Mouse (Mus musculus): ENCODE results near the gene Ern2. TPM values are rescaled to one million over a fixed set of nuclear protein-coding genes. Genes with fewer than 3 reads are reported as not detected.
A peak's percentile ranks its signal among the peaks of the same experiment; 100 is the strongest.

Gene Ern2
- 8.5 and 9.4 TPM in 2 replicates for polyA plus RNA-seq (2015; fragmentation: Nextera tagmentation; extraction: Ambion mirVana)

DNA sequence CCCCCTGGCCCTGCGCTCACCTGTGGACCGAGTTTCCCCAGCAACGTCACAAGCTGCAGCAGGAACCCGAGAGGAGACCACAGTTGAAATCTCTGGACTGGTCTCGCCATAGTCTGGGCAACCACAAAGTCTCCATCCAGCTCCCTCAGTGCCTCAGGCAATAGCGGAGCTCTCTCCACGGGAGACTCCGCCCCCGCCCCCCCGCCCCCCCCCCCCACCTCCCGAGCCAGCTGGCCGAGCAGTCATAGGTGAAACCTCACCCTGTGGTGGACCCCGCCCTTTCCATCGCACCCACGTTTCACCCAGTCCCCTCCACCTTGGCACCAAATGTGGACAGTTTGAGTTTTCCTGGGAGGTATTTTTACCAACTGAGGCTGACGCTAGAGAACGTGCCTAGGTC is at the start of gene Ern2:
Ern2 (minus strand) TSS at position 165 of the 400 bp plus-strand sequence.
- H3K4me1 ChIP-seq (ENCODE audit: control insufficient read depth, insufficient read depth, low read length), result no peaks in the 10 kb centered on the region
- ATAC-seq, result peak; percentile 40
- H3K36me3 ChIP-seq (ENCODE audit: control insufficient read depth, insufficient read depth, low read length), result no peaks in the 10 kb centered on the region
- 11% methylated on average over 17 of the region's 17 CpGs for WGBS
- no peak within 1 kb of the TSS for H3K9ac ChIP-seq (ENCODE audit: low read depth, low read length)
- no peak within 1 kb of the TSS for H3K27ac ChIP-seq (ENCODE audit: low read length)
- peak within 1 kb of the TSS; percentile 18 for H3K4me3 ChIP-seq (ENCODE audit: low read length)
- no peaks in the 10 kb centered on the region for H3K27me3 ChIP-seq (replicated peaks; ENCODE audit: control insufficient read depth, insufficient read depth, low read length)
- 0 out of 2 replicates have a peak within 1 kb of the TSS, but pooled peaks have one; percentile 21 for H3K4me2 ChIP-seq (ENCODE audit: low read depth, low read length)
- no peaks in the 10 kb centered on the region for H3K9me3 ChIP-seq (ENCODE audit: control insufficient read depth, low read length)

DNA sequence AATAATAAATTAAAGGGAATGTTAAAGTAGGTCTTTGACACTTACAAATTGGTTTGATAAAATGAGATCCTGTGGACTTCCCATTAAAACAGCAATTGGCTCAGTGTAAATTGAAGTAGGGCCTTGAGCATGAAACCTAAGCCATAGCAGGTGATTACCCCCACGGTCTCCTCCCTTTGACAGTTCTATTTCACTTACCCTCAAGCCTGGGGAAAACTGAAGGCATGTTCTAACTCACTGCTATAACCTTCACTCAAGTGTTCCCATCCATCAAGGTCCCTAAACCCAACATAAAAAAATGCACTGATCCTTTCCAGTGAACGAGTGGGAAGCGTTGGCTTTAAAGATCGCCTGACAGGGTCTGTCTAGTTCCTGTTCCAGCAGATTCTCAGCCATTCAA is 44.9 kb upstream of the Ern2 start:
- Histone ChIP-seq H3K4me3 (ENCODE audit: low read length) (no peak overlapping the region), H3K9me3 (ENCODE audit: control insufficient read depth, low read length) (no peaks in the 10 kb centered on the region), H3K4me1 (ENCODE audit: control insufficient read depth, insufficient read depth, low read length) (no peaks in the 10 kb centered on the region), H3K36me3 (ENCODE audit: control insufficient read depth, insufficient read depth, low read length) (no peaks in the 10 kb centered on the region), H3K27me3 (replicated peaks; ENCODE audit: control insufficient read depth, insufficient read depth, low read length) (no peaks in the 10 kb centered on the region), H3K9ac (ENCODE audit: low read depth, low read length) (no peak overlapping the region), H3K27ac (ENCODE audit: low read length) (no peak overlapping the region), H3K4me2 (ENCODE audit: low read depth, low read length) (no peak overlapping the region)
- 69% methylated on average over 4 of the region's 4 CpGs for WGBS
- no peak for ATAC-seq

DNA sequence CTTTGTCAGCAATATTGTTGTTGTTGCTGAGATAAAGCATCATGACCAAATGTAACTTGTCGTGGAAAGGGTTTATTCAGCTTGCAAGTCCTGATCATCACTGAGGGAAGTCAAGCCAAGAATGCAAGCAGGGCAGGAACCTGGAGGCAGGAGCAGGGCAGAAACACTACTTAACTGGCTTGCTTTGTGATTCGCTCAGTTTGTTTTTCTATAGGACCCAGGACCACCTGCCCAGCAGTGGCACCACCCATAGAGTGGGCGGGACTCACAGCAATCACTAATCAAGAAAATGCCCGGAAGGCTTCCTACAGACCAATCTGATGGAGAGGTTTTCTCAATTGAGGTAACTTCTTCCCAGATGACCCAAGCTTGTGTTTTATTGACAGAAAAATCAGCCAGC is 43.9 kb upstream of the Ern2 start:
- H3K36me3 ChIP-seq (ENCODE audit: control insufficient read depth, insufficient read depth, low read length), result no peaks in the 10 kb centered on the region
- H3K4me3 ChIP-seq (ENCODE audit: low read length), result no peak overlapping the region
- no peak for ATAC-seq
- no peak overlapping the region for H3K9ac ChIP-seq (ENCODE audit: low read depth, low read length)
- no peaks in the 10 kb centered on the region for H3K4me1 ChIP-seq (ENCODE audit: control insufficient read depth, insufficient read depth, low read length)
- no peaks in the 10 kb centered on the region for H3K27me3 ChIP-seq (replicated peaks; ENCODE audit: control insufficient read depth, insufficient read depth, low read length)
- H3K4me2 ChIP-seq (ENCODE audit: low read depth, low read length), result no peak overlapping the region
- H3K9me3 ChIP-seq (ENCODE audit: control insufficient read depth, low read length), result no peaks in the 10 kb centered on the region
- no peak overlapping the region for H3K27ac ChIP-seq (ENCODE audit: low read length)
- WGBS, result 77% methylated on average over 4 of the region's 4 CpGs

DNA sequence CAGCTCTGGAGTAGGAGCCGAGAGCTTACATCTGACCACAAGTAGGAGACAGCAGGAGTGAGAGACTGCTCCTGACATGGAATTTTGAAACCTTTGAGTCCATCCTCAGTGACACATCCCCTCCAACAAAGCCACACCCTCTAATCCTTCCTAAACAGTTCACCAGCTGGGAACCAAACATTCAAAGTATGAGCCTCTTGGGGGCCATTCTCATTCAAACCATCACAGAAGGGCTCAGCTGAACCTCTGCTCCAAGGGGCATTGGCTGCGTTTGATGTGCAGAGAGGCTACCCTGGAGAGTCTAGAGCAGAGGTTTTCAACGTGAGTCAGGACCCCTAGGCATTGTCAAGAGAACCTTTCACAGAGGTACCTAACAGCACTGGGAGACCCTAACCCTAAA is 43.3 kb upstream of the Ern2 start:
- WGBS, result 60% methylated on average over 3 of the region's 3 CpGs
- Histone ChIP-seq H3K4me1 (ENCODE audit: control insufficient read depth, insufficient read depth, low read length) (0 out of 2 replicates have a peak, but pooled peaks cover 4% of the 10 kb centered on the region), H3K27me3 (replicated peaks; ENCODE audit: control insufficient read depth, insufficient read depth, low read length) (no peaks in the 10 kb centered on the region), H3K27ac (ENCODE audit: low read length) (no peak overlapping the region), H3K4me3 (ENCODE audit: low read length) (no peak overlapping the region), H3K36me3 (ENCODE audit: control insufficient read depth, insufficient read depth, low read length) (no peaks in the 10 kb centered on the region), H3K9ac (ENCODE audit: low read depth, low read length) (no peak overlapping the region), H3K4me2 (ENCODE audit: low read depth, low read length) (no peak overlapping the region), H3K9me3 (ENCODE audit: control insufficient read depth, low read length) (no peaks in the 10 kb centered on the region)
- ATAC-seq, result no peak

DNA sequence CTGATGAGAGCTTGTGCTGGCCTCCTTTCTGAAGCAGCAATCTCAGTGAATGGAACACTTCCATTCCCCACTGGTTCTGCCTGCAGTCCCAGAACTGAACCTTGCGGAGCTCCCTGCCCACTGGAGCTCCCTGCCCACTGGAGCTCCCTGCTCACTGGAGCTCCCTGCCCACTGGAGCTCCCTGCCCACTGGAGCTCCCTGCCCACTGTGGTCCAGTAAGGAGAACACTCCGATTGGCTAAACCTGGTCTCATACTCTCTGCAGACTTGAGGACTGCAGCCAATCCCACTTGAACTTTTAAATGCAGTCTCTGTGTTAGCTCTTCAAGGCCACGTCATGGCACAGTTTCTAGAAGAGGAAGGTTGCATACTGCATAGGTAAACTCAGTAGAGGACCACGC is 40.7 kb upstream of the Ern2 start:
- Histone ChIP-seq H3K27me3 (replicated peaks; ENCODE audit: control insufficient read depth, insufficient read depth, low read length) (no peaks in the 10 kb centered on the region), H3K4me1 (ENCODE audit: control insufficient read depth, insufficient read depth, low read length) (0 out of 2 replicates have a peak, but pooled peaks cover 4% of the 10 kb centered on the region), H3K36me3 (ENCODE audit: control insufficient read depth, insufficient read depth, low read length) (no peaks in the 10 kb centered on the region), H3K4me2 (ENCODE audit: low read depth, low read length) (peak overlapping the region; percentile 24; the same call in 1 of the 2 replicates), H3K27ac (ENCODE audit: low read length) (peak overlapping the region; percentile 82), H3K4me3 (ENCODE audit: low read length) (no peak overlapping the region), H3K9me3 (ENCODE audit: control insufficient read depth, low read length) (no peaks in the 10 kb centered on the region), H3K9ac (ENCODE audit: low read depth, low read length) (no peak overlapping the region)
- ATAC-seq, result peak; percentile 63
- 75% methylated on average over 4 of the region's 4 CpGs for WGBS

DNA sequence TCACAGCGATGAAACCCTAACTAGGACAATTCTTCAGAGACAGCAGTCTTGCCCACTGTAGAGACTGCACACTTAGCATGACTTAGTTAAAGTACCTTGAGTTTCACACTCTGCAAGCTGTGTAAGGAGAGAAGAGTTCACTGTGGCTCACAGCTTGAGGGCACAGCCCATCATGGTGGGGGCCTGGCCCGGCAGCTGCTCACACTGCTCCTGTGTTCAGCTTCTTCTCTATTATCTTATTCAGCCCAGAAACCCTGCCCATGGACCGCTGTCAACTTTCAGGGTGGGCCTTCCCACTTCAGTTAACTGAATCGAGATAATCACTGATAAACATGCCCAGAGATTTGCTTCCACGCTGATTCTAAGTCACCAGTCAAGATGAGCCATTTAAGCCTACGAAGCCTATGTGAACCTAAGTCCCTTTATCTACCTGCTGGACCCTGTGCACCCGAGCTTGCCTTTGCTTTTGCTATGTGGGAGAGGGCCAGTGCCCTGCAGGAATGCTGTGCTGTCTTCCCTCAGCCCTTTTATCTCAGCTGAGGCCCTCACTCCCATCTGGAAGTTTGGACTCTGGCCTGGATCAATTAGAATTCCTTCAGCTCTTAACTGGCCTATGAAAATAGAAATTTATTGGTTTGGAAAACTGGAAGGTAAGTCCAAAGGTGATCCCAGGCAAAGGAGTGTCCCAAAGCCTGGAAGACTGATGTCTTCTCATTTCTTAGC is 40.2 kb upstream of the Ern2 start:
- ATAC-seq, result peak; percentile 95
- Histone ChIP-seq H3K4me2 (ENCODE audit: low read depth, low read length) (peak overlapping the region; percentile 24; the same call in 1 of the 2 replicates), H3K27ac (ENCODE audit: low read length) (peak overlapping the region; percentile 82)

DNA sequence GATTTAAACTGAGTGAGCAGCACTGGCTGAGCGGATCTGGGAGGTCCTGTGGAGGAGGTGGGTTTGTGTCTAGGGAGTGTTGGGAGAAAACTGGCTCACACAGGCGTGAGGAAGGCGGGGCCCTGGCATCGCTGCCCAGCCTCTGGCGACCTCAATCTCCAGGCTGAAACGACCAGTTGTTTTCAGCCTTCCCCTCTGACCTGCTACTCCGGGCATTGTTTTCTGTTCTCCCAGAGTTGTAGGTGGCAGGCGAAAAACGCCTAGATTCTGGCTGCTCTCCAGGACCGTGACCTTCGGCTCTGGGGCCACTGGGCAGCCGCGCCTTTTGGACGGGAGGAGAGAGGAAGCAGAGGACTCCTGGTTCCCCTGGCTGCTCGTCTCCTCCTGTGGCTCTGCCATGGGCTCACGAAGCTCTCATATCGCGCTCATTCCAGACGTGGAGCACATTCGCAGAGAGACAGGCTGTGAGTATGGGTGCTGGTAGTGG is 33.4 kb upstream of the Ern2 start, which contains the start of gene Chp2:
Chp2 (plus strand) TSS at position 182 of the 487 bp plus-strand sequence.
- H3K4me1 ChIP-seq (ENCODE audit: control insufficient read depth, insufficient read depth, low read length), result peaks cover 3% of the 10 kb centered on the region; the same call in 1 of the 2 replicates
- 20% methylated on average over 20 of the region's 20 CpGs for WGBS
- H3K27me3 ChIP-seq (replicated peaks; ENCODE audit: control insufficient read depth, insufficient read depth, low read length), result no peaks in the 10 kb centered on the region
- H3K9me3 ChIP-seq (ENCODE audit: control insufficient read depth, low read length), result no peaks in the 10 kb centered on the region
- H3K4me3 ChIP-seq (ENCODE audit: low read length), result peak within 1 kb of the TSS; percentile 30
- H3K36me3 ChIP-seq (ENCODE audit: control insufficient read depth, insufficient read depth, low read length), result no peaks in the 10 kb centered on the region
- no peak within 1 kb of the TSS; the same call in 1 of the 2 replicates for H3K27ac ChIP-seq (ENCODE audit: low read length)
- H3K4me2 ChIP-seq (ENCODE audit: low read depth, low read length), result peak within 1 kb of the TSS; percentile 55
- H3K9ac ChIP-seq (ENCODE audit: low read depth, low read length), result peak within 1 kb of the TSS; percentile 58
- peak; percentile 66 for ATAC-seq

More for the DNA sequence above, 40.2 kb upstream of the Ern2 start:
- WGBS, result 54% methylated on average over 7 of the region's 7 CpGs
- no peak overlapping the region for H3K4me3 ChIP-seq (ENCODE audit: low read length)
- no peaks in the 10 kb centered on the region for H3K27me3 ChIP-seq (replicated peaks; ENCODE audit: control insufficient read depth, insufficient read depth, low read length)
- H3K9ac ChIP-seq (ENCODE audit: low read depth, low read length), result no peak overlapping the region
- H3K36me3 ChIP-seq (ENCODE audit: control insufficient read depth, insufficient read depth, low read length), result no peaks in the 10 kb centered on the region
- H3K4me1 ChIP-seq (ENCODE audit: control insufficient read depth, insufficient read depth, low read length), result 0 out of 2 replicates have a peak, but pooled peaks cover 4% of the 10 kb centered on the region
- H3K9me3 ChIP-seq (ENCODE audit: control insufficient read depth, low read length), result no peaks in the 10 kb centered on the region

DNA sequence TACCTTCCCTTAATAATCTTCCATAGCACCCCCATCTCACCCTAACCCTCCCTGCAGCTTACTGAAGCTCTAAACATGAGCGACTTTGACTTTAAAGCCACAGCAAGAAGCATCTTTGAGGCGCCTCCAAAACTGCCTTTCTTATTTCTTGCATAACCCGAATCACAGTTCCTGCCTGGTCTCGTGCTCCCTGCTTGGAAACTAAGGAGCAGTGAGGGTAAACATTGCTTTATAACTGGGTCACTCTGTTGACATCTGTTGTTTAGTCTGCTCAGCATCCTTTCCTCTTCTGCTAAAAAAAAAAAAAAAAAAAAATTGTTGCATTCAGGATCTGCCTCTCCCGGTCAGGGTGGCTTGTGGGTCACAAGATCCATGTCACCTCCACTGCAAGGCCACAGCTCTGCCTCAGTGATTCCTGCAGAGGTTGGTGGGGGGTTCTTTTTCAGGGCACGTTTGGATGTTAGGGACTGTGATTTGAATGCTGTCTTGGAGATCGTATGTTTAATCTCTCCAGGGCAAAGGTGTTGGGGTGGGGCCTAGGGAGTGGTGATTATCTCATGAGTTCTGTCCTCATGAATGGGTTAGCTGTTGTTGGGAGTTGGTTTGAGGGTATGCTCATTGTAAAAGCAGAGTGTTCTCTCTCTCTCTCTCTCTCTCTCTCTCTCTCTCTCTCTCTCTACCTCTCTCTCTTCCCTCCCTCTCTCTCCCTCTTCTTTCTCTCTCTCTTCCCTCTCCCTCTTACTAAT is 22.4 kb upstream of the Ern2 start:
- Histone ChIP-seq H3K9ac (ENCODE audit: low read depth, low read length) (no peak overlapping the region), H3K9me3 (ENCODE audit: control insufficient read depth, low read length) (no peaks in the 10 kb centered on the region), H3K4me3 (ENCODE audit: low read length) (no peak overlapping the region), H3K4me2 (ENCODE audit: low read depth, low read length) (no peak overlapping the region), H3K36me3 (ENCODE audit: control insufficient read depth, insufficient read depth, low read length) (no peaks in the 10 kb centered on the region), H3K27ac (ENCODE audit: low read length) (peak overlapping the region; percentile 37; the same call in 1 of the 2 replicates), H3K27me3 (replicated peaks; ENCODE audit: control insufficient read depth, insufficient read depth, low read length) (no peaks in the 10 kb centered on the region), H3K4me1 (ENCODE audit: control insufficient read depth, insufficient read depth, low read length) (0 out of 2 replicates have a peak, but pooled peaks cover 5% of the 10 kb centered on the region)
- ATAC-seq, result peak; percentile 76
- WGBS, result 26% methylated on average over 7 of the region's 7 CpGs

DNA sequence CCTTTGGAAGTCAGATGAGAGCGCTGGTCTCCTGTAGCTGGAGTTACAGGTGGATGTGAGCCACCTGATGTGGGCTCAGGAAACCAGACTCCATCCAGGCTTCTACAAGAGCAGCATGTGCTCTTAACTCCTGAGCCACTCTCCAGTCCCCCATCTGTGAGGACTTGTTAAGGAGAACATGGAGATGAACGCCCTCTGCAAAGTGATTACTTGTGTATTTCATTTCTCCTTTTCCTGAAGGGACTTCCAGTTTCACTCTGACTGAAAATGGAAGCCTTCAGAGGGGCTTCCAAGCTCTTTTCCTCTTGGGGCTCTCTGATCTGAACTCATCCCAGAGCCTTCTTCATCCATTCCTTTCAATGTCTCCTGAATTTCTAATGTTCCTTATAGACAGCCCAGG is 20.1 kb upstream of the Ern2 start:
- WGBS, result 85% methylated on average over 2 of the region's 2 CpGs
- H3K36me3 ChIP-seq (ENCODE audit: control insufficient read depth, insufficient read depth, low read length), result no peaks in the 10 kb centered on the region
- no peak for ATAC-seq
- no peaks in the 10 kb centered on the region for H3K27me3 ChIP-seq (replicated peaks; ENCODE audit: control insufficient read depth, insufficient read depth, low read length)
- 0 out of 2 replicates have a peak, but pooled peaks cover 5% of the 10 kb centered on the region for H3K4me1 ChIP-seq (ENCODE audit: control insufficient read depth, insufficient read depth, low read length)
- H3K4me3 ChIP-seq (ENCODE audit: low read length), result no peak overlapping the region
- H3K27ac ChIP-seq (ENCODE audit: low read length), result no peak overlapping the region
- H3K9ac ChIP-seq (ENCODE audit: low read depth, low read length), result no peak overlapping the region
- no peaks in the 10 kb centered on the region for H3K9me3 ChIP-seq (ENCODE audit: control insufficient read depth, low read length)
- H3K4me2 ChIP-seq (ENCODE audit: low read depth, low read length), result no peak overlapping the region
